Mouse (Mus musculus): Measurements from ENCODE around the gene Hsp90b1. TPM values are rescaled to one million over a fixed set of nuclear protein-coding genes. Genes with fewer than 3 reads are reported as not detected.

Hsp90b1 gene
- polyA plus RNA-seq (2011; ENCODE audit: insufficient read depth, insufficient read length, low read depth, missing spikeins) = 1,047 and 1,340 TPM in 2 replicates

GRCm38 (mm10) chr10:86705318-86705921 lies at the start of gene Hsp90b1, which contains the start of gene Ttc41:
TSS of gene Hsp90b1 (minus strand) at chr10:86705509.
TSS of gene Ttc41 (plus strand) at chr10:86705811.
- Histone ChIP-seq H3K36me3 (ENCODE audit: control insufficient read depth, insufficient read depth, low read length, poor library complexity, severe bottlenecking) (peaks cover 37% of the 10 kb centered on the region), H3K27me3 (ENCODE audit: control insufficient read depth, insufficient read depth, low read length, poor library complexity, severe bottlenecking) (no peaks in the 10 kb centered on the region), H3K4me1 (ENCODE audit: control insufficient read depth, insufficient read depth, low read length) (no peaks in the 10 kb centered on the region), H3K4me3 (ENCODE audit: low read depth, low read length) (peak within 1 kb of the TSS; percentile 94), H3K9me3 (replicated peaks; ENCODE audit: control insufficient read depth, insufficient read depth, low read length, poor library complexity, severe bottlenecking) (no peaks in the 10 kb centered on the region), H3K27ac (ENCODE audit: insufficient read depth, low read length) (peak within 1 kb of the TSS; percentile 72), H3K9ac (ENCODE audit: low read depth, poor library complexity, severe bottlenecking) (peak within 1 kb of the TSS; percentile 90)
- TF ChIP-seq POLR2A (IDR thresholded peaks at IDR 0.05; ENCODE audit: insufficient read depth, low read length) = peak; percentile 91
- no peak for TF ChIP-seq CTCF (IDR thresholded peaks at IDR 0.05; ENCODE audit: low read depth, low read length)

GRCm38 (mm10) chr10:86744306-86744705 lies 39.0 kb upstream of the Hsp90b1 start:
- H3K36me3 ChIP-seq (ENCODE audit: control insufficient read depth, insufficient read depth, low read length, poor library complexity, severe bottlenecking) = no peaks in the 10 kb centered on the region
- no peaks in the 10 kb centered on the region for H3K27me3 ChIP-seq (ENCODE audit: control insufficient read depth, insufficient read depth, low read length, poor library complexity, severe bottlenecking)
- no peak for TF ChIP-seq CTCF (IDR thresholded peaks at IDR 0.05; ENCODE audit: low read depth, low read length)
- TF ChIP-seq EP300 (IDR thresholded peaks at IDR 0.05; ENCODE audit: insufficient read depth, low read depth, low read length) = no peak
- TF ChIP-seq POLR2A (IDR thresholded peaks at IDR 0.05; ENCODE audit: insufficient read depth, low read length) = no peak
- H3K9ac ChIP-seq (ENCODE audit: low read depth, poor library complexity, severe bottlenecking) = no peak overlapping the region
- no peak overlapping the region for H3K27ac ChIP-seq (ENCODE audit: insufficient read depth, low read length)
- no peak overlapping the region for H3K4me3 ChIP-seq (ENCODE audit: low read depth, low read length)
- no peaks in the 10 kb centered on the region for H3K9me3 ChIP-seq (replicated peaks; ENCODE audit: control insufficient read depth, insufficient read depth, low read length, poor library complexity, severe bottlenecking)
- H3K4me1 ChIP-seq (ENCODE audit: control insufficient read depth, insufficient read depth, low read length) = no peaks in the 10 kb centered on the region

- no peaks in the 10 kb centered on the region for H3K27me3 ChIP-seq (ENCODE audit: control insufficient read depth, insufficient read depth, low read length, poor library complexity, severe bottlenecking)
- no peaks in the 10 kb centered on the region for H3K4me1 ChIP-seq (ENCODE audit: control insufficient read depth, insufficient read depth, low read length)
- no peak overlapping the region for H3K4me3 ChIP-seq (ENCODE audit: low read depth, low read length)
- H3K9me3 ChIP-seq (replicated peaks; ENCODE audit: control insufficient read depth, insufficient read depth, low read length, poor library complexity, severe bottlenecking) = no peaks in the 10 kb centered on the region
- H3K9ac ChIP-seq (ENCODE audit: low read depth, poor library complexity, severe bottlenecking) = no peak overlapping the region
- no peaks in the 10 kb centered on the region for H3K36me3 ChIP-seq (ENCODE audit: control insufficient read depth, insufficient read depth, low read length, poor library complexity, severe bottlenecking)
- no peak overlapping the region for H3K27ac ChIP-seq (ENCODE audit: insufficient read depth, low read length)
- TF ChIP-seq POLR2A (IDR thresholded peaks at IDR 0.05; ENCODE audit: insufficient read depth, low read length) (no peak), EP300 (IDR thresholded peaks at IDR 0.05; ENCODE audit: insufficient read depth, low read depth, low read length) (no peak), CTCF (IDR thresholded peaks at IDR 0.05; ENCODE audit: low read depth, low read length) (no peak)
Observed at GRCm38 (mm10) chr10:86742918-86743317, 37.6 kb upstream of the Hsp90b1 start.

- Histone ChIP-seq H3K9me3 (replicated peaks; ENCODE audit: control insufficient read depth, insufficient read depth, low read length, poor library complexity, severe bottlenecking) (no peaks in the 10 kb centered on the region), H3K4me1 (ENCODE audit: control insufficient read depth, insufficient read depth, low read length) (no peaks in the 10 kb centered on the region), H3K36me3 (ENCODE audit: control insufficient read depth, insufficient read depth, low read length, poor library complexity, severe bottlenecking) (no peaks in the 10 kb centered on the region), H3K27me3 (ENCODE audit: control insufficient read depth, insufficient read depth, low read length, poor library complexity, severe bottlenecking) (no peaks in the 10 kb centered on the region), H3K4me3 (ENCODE audit: low read depth, low read length) (no peak overlapping the region), H3K27ac (ENCODE audit: insufficient read depth, low read length) (no peak overlapping the region), H3K9ac (ENCODE audit: low read depth, poor library complexity, severe bottlenecking) (no peak overlapping the region)
- TF ChIP-seq EP300 (IDR thresholded peaks at IDR 0.05; ENCODE audit: insufficient read depth, low read depth, low read length) (no peak), POLR2A (IDR thresholded peaks at IDR 0.05; ENCODE audit: insufficient read depth, low read length) (no peak), CTCF (IDR thresholded peaks at IDR 0.05; ENCODE audit: low read depth, low read length) (no peak)
Observed at GRCm38 (mm10) chr10:86735036-86735435, 29.7 kb upstream of the Hsp90b1 start.

- Histone ChIP-seq H3K4me3 (ENCODE audit: low read depth, low read length) (no peak overlapping the region), H3K27ac (ENCODE audit: insufficient read depth, low read length) (no peak overlapping the region), H3K9me3 (replicated peaks; ENCODE audit: control insufficient read depth, insufficient read depth, low read length, poor library complexity, severe bottlenecking) (no peaks in the 10 kb centered on the region), H3K4me1 (ENCODE audit: control insufficient read depth, insufficient read depth, low read length) (no peaks in the 10 kb centered on the region), H3K27me3 (ENCODE audit: control insufficient read depth, insufficient read depth, low read length, poor library complexity, severe bottlenecking) (no peaks in the 10 kb centered on the region), H3K9ac (ENCODE audit: low read depth, poor library complexity, severe bottlenecking) (no peak overlapping the region), H3K36me3 (ENCODE audit: control insufficient read depth, insufficient read depth, low read length, poor library complexity, severe bottlenecking) (no peaks in the 10 kb centered on the region)
- TF ChIP-seq EP300 (IDR thresholded peaks at IDR 0.05; ENCODE audit: insufficient read depth, low read depth, low read length) (no peak), CTCF (IDR thresholded peaks at IDR 0.05; ENCODE audit: low read depth, low read length) (no peak), POLR2A (IDR thresholded peaks at IDR 0.05; ENCODE audit: insufficient read depth, low read length) (no peak)
Observed at GRCm38 (mm10) chr10:86731500-86731863, 26.2 kb upstream of the Hsp90b1 start.

GRCm38 (mm10) chr10:86730823-86731499 lies 25.7 kb upstream of the Hsp90b1 start:
- TF ChIP-seq CTCF (IDR thresholded peaks at IDR 0.05; ENCODE audit: low read depth, low read length) = peak; percentile 53
- TF ChIP-seq POLR2A (IDR thresholded peaks at IDR 0.05; ENCODE audit: insufficient read depth, low read length) = no peak
- H3K4me1 ChIP-seq (ENCODE audit: control insufficient read depth, insufficient read depth, low read length) = no peaks in the 10 kb centered on the region
- no peaks in the 10 kb centered on the region for H3K9me3 ChIP-seq (replicated peaks; ENCODE audit: control insufficient read depth, insufficient read depth, low read length, poor library complexity, severe bottlenecking)
- no peaks in the 10 kb centered on the region for H3K27me3 ChIP-seq (ENCODE audit: control insufficient read depth, insufficient read depth, low read length, poor library complexity, severe bottlenecking)
- H3K27ac ChIP-seq (ENCODE audit: insufficient read depth, low read length) = no peak overlapping the region
- no peaks in the 10 kb centered on the region for H3K36me3 ChIP-seq (ENCODE audit: control insufficient read depth, insufficient read depth, low read length, poor library complexity, severe bottlenecking)
- H3K9ac ChIP-seq (ENCODE audit: low read depth, poor library complexity, severe bottlenecking) = peak overlapping the region; percentile 71
- peak overlapping the region; percentile 62 for H3K4me3 ChIP-seq (ENCODE audit: low read depth, low read length)
